Mouse (Mus musculus): ENCODE results near the gene Cecr2.

GRCm38 (mm10) chr6:120627096-120627495, 39.1 kb upstream of the Cecr2 start:
- no peak for TF ChIP-seq CTCF (IDR thresholded peaks at IDR 0.05; ENCODE audit: extremely low read depth, insufficient read depth, low read length)
- no peak for TF ChIP-seq POLR2A (IDR thresholded peaks at IDR 0.05; ENCODE audit: extremely low read depth, insufficient read depth, low read length)

Data from cortical plate, adult 2 months (tissue).